Mouse (Mus musculus) left cerebral cortex, adult 9 months (tissue): ENCODE results near the gene Tmem127.
"Not testable (repeated sequence)": the region's sequence is repeated elsewhere in the genome, so short reads cannot be mapped to it uniquely, and the experiment has no call there.

Source experiments
- DNase-seq, 2 experiments: peaks; one replicate each; pipeline ENCODE4 v3.0.0; 2022; ENCODE audit warnings: low spot score in 2 of 2

Gene Tmem127

DNA sequence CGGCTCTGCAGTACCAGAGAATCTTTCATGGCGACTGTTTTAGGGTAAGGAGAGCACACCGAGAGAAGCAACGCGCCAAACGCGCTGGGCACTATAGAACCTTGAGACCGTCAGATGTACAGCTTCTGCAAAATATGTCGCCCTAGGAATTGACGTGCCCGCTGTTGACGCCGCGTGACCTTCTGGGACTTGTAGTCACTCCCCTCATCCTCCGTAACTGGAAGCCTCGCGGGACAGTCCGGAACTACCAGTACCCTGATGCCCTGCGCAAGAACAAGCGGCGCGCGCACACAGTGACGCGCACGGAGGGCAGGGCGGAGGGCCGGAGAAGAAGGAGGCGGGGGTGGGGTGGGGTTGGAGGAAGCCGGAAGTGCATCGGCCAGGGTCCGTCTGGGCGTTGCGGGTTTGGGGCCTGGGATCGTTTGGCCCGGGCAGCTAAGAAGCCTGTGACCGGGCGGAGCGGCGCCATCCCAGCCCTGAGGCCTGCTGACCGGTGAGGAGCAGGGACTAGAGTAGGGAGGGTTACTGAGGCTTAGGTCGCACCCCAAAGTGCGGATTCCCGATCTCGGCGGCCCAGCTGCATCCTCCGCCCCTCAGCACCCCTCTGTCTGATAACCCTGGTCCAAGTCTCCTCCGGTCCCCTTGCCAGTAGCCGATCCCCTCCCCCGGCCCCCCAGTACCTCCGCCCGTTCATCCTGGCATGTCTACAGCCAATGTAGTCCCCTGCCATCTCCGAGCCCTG, at the start of gene Tmem127, which contains the start of gene Ciao1:
Gene Tmem127, plus strand, starts transcription at position 317 of the 742 bp plus-strand sequence.
Gene Ciao1, minus strand, starts transcription at position 225 of the 742 bp plus-strand sequence.
- peak; percentile 95 to 98 for DNase-seq

DNA sequence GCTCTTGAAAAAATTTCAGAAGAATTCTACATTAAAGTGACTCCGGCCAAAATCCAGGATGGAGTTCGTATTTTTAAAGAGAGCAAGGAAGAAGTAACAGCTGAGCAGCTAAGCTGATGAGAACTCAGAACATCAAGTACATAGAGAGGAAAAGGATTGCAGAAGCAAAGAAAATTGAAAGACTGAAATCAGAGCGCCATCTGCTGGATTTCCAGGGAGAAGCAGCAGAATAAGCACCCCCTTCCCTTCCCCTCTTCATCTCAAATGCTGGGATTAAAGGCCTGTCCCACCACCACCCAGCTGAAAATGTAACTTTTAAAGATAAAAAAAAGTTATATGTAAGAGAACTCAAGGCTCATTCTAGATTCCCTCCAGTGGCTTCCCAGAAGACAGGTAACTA, 42.8 kb upstream of the Tmem127 start:
- DNase-seq: peak in 1 of 2 experiments; percentile 63

DNA sequence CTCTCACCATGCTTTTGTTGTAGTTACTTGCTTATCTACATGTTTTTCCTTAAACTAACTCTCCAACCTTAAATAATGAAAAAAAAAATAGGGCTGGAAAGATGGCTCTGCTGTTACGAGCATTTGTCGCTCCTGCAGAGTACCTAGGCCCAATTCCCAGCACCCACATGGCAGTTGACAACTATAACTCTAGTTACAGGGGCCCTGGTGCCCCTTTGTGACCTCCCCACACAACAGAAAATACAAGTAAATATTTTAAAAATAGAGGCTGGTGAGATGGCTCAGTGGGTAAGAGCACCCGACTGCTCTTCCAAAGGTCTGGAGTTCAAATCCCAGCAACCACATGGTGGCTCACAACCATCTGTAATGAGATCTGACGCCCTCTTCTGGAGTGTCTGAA, 41.8 kb upstream of the Tmem127 start:
- DNase-seq: not testable (repeated sequence)

DNA sequence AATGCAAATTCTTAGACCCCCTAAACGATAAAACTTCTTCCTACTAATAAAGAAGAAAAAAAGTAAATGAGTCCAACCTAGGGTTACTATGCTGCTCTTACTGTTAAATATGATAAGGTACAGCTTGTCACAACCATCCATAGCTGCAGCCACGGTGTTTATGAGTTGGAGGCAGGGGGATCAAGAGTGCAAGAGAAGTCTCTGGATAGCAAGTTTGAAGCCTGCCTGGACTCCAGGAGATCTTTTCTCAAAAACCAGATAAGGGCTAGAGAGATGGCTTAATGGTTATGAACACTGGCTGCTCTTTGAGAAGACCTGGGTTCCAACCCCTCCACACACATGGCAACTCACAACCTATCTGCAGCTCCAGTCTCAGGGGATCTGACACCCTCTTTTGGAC, 40.8 kb upstream of the Tmem127 start:
- DNase-seq: no peak

DNA sequence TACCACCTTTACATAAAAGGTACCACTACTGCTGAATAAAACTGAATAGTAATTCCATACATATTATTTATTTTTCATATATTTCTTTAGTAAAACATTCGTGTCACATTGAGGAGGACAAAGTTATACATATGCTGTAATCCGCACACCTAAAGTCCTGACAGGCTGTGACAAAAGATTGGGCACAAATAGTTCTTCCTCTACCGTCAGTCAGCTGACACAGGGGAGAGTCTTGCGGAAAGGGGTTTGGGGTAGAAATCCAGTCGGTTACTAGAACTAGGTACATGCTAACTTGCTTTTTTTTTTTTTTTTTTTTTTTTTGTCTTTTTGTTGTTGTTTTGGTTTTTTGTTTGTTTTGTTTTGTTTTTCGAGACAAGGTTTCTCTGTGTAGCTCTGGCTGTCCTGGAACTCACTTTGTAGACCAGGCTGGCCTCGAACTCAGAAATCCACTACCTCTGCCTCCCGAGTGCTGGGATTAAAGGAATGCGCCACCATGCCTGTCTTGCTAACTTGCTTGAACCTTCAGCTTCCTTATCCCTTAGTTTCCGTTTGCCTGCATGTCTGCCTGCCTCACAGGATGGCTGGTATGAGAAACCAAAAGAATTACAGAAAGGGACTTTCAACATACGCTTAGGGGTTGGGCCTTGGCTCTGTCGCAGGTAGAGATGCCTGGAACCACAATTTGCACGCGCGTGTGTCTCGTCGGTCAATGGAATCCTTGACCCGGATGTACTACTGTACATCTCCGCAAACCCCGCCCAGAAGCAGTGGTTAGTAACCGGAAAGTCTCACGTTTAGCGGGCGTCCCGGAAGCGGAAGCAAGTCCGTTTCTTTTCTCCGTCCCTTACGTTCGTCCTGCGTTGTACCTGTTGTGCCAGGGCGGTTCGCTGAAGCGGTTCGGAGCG, 39.9 kb upstream of the Tmem127 start, which contains the start of the genes 1810024B03Rik and Snrnp200:
Gene 1810024B03Rik, minus strand, starts transcription at position 734 of the 905 bp plus-strand sequence.
Gene Snrnp200, plus strand, starts transcription at position 840 of the 905 bp plus-strand sequence.
- peak; percentile 90 to 96 for DNase-seq

DNA sequence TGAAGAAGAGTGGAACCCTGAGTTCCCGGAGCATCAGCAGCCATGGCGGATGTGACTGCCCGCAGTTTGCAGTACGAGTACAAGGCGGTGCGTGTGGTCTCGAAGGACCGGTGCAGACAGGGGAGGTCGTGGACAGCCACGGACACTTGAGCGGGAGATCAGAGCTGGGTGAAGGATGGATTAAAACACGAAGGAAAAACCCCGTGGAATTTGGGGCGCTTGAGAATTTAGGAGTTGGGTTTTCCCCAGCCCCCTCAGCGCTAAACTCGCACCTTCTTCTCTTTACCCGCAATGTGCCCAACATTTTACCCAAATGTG, 39.3 kb upstream of the Tmem127 start:
- DNase-seq: no peak

DNA sequence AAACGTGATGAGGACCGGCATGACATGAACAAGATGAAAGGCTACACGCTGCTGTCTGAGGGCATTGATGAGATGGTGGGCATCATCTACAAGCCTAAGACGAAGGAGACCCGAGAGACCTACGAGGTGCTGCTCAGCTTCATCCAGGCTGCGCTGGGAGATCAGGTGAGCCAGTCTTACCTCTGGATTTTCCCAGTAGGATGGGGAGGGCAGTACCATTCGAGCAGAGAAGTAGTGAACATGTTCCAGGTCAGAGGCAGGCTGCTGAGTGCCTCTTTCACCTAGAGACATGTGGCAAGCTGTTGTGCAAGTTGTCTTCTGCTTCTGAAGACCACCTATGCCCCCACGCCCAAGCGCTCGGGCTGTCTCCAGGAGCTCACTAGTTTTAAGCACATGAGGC, 37.0 kb upstream of the Tmem127 start:
- DNase-seq: no peak

DNA sequence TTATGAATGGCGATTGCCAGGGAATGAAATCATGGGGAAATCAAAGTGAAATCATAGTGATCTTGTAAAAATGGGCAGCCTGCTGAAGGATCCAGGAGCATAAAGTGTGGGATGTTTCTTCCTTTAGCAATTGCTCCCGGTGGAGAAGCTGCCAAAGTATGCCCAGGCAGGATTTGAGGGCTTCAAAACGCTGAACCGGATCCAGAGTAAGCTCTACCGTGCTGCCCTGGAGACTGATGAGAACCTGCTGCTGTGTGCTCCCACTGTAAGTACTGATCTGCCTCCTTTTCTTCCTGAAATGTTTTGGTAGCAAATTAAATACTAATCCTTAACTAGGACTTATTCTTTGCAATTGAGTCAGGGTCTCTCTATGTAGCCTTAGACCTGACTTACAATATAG, 30.0 kb upstream of the Tmem127 start:
- no peak for DNase-seq

DNA sequence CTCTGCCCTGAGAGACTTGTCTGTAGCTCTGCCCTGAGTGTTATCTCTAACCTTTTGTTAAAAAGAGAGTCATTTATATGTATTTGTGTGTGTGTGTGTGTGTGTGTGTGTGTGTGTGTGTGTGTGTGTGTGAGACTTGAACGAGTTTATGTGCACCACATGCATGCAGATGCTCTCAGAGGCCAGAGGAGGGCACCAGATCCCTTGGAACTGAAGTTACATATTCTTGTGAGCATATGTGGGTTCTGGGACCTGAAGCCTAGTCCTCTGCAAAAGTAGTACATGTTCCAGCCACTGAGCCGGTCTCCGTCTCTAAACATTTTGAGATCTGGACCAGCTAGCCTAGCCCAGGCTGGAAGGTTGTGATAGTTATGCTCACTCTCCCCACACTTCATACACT, 22.4 kb upstream of the Tmem127 start:
- no peak for DNase-seq

DNA sequence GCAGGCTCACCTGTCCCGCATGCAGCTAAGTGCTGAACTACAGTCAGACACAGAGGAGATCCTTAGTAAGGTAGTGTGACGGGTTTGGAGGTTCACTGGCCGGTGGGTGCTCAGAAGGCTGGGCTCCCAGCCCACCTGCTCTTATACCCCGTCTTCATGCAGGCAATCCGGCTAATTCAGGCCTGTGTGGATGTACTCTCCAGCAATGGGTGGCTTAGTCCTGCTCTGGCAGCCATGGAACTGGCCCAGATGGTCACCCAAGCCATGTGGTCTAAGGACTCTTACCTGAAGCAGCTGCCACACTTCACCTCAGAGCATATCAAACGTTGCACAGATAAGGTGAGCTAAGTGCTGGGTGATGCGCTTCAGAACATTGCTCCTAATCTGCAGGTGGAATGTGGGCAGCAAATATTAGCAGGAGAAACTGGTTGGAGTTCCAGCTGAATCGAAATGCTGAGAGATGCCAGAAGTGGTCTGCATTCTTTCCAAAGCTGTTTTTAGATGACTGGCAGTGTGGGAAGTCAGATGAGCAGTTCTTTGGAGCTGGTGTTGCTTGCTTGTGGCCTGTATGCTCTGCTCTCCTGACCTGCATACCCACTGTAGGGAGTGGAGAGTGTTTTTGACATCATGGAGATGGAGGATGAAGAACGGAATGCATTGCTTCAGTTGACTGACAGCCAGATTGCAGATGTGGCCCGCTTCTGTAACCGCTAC, 9.7 kb upstream of the Tmem127 start:
- no peak for DNase-seq

DNA sequence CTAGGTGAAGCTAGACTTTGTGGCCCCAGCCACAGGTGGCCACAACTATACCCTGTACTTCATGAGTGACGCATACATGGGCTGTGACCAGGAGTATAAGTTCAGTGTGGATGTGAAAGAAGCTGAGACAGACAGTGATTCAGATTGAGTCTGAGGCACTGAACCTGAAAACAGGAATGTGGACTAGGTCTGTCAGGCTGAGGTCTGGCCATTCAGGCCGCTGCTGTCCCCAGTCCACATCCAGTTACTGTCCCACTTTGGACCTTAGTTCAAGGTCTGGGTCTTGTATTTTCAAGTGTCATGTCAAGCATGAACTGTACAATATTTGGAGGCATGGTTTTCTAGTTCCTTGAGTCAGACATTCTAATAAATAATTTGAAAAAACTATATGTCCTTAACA, 7.6 kb upstream of the Tmem127 start:
- no peak for DNase-seq

DNA sequence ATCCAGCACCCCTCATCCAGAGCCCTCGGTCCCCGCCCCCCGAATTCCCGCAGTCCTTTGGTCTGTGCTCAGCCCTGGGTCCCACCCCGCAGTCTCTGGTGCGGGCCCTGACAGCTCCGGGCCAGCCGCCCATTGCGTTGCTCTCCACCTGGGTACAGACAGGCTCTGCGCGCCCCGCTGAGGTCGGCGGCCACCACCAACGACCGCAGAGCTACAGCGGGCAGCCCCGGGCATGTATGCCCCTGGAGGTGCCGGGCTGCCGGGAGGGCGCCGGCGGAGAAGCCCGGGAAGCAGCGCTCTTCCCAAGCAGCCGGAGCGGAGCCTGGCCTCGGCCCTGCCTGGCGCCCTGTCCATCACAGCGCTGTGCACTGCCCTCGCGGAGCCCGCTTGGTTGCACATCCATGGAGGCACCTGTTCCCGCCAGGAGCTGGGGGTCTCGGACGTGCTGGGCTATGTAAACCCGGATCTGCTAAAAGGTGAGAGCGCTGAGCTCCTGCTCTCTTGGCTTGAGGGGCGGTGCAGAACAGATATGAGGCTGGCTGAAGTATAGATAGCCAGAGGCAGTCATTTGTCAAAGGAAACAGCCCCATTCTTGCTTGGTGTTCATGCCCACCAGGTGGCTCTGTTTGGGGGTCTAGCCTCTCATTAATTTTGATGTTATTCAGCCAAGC, 761 bp downstream of the Tmem127 start:
- peak in 1 of 2 experiments; percentile 39 for DNase-seq

DNA sequence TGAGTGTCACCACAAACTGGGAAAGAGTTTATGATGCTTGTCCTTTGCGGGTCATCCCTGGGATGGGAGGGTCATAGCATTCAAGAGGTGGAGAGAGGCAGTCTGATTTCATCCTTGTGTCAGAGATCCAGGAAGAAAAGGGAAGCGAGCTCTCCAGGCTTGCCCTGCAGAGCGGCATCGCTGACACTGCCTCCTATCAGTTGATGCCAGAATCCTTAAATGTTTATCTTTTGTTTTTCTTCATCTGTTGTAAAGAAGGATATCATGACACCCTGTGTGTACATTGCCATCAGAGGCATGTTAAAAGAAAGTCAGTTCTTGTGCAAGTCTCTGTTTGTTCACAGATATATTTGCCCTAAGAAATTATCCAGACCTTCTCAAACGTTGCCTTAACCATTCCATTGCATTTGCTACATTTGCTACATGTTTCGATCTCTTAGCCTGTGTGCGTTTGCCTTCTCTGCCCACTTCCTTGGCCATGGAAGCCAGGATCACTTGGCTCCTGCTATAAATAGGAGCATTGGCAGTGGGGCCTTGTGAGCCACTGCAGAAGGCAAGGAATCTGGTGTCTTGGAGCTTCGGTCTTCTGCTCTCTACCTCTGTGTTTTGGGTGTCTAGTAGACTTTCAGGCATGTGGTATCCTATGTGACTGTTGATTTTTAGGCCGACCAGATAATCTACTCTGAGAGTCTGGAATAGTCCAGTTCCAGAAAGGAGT, 2.7 kb downstream of the Tmem127 start:
- DNase-seq: no peak

DNA sequence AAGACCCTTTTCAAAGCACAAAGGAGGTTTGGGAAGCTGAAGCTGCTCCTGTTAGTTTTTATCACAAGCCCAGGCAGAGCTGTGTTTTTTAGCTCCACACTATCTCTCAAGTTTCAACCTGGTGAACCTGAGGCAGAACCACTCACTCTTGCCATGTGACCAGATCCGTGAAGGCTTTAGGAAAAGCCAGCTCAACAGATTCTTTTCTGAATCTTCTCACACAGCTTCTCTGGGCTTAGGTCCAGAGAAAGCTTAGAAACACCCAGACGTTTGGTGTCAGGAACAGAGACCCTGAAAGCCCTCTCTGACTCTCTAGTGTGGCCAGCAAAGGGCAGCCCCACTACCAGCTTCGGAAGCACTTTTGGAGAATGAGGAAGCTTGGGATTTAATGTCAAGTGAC, 3.7 kb downstream of the Tmem127 start:
- DNase-seq: no peak

DNA sequence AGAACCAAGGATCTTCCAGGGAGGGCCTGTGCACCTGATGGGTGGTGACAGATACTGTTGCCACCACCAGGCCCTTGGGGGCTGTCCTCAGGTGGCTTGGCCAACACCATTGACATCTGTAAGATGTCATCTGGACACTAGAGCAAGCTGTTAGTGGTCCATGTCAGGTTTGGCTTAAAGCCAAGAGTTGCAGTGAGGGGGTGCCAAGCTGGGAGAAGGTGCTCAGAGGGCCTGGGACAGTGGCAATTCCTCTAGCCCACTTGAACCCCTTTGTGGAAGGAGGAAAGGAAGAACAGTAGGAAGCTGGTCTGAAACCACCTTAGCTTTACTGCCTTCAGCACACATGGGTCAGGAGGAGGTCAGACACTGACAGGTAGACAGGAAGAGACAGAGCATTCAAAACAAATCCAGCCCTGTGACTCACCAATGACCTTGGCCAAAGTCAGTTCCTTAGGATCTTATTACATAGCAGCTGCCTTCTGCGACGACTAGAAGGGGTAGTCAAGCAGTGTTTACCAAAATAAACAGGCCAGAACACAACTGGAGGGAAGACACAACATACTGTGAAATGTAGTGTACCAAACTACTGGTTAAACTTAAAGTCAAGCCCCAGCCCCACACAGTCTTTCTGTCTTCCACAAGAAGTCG, 4.3 kb downstream of the Tmem127 start:
- no peak for DNase-seq

DNA sequence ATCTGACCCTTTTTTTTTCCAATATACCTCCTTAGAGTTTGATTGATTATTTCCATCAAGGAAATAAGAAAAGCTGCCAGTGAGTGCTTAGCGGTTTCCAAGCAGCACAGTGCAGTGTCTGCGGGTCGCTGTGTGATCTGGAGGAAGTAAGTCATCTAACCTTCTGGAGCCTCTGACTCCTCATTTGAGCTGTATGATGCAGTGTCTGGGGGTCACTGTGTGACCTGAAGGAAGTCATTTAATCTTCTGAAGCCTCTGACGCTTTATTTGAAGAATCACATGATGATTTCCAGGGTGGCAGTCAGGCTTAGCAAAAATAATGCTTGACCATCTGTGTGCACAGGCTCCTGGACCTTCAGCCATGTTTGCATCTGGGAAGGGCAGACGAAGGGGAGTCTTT, 5.1 kb downstream of the Tmem127 start:
- DNase-seq: no peak

DNA sequence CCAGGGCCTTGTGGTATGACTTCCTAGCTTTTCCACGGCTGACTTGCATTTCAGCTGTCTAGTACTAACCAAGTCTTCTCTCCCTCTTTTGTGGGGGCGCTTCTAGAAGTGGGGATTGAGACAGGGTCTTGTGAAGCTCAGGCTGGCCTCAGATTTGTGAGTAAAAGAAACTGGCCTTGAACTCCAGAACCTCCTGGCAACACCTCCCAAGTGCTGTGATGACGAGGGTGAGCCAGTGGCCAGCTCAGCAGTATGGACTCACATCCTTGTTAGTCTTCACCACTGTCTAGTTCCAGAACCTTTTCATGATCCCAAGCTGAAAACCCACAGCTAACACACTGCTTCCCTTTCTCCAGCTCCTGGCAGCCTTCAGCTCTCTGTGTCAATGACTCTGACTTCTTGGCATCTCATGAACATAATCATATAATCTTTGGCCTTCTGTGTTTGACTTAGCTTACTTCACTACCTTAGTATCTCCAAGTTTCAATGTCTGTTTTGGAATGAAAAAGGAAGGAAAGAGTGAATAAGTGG, 7.0 kb downstream of the Tmem127 start:
- no peak for DNase-seq

DNA sequence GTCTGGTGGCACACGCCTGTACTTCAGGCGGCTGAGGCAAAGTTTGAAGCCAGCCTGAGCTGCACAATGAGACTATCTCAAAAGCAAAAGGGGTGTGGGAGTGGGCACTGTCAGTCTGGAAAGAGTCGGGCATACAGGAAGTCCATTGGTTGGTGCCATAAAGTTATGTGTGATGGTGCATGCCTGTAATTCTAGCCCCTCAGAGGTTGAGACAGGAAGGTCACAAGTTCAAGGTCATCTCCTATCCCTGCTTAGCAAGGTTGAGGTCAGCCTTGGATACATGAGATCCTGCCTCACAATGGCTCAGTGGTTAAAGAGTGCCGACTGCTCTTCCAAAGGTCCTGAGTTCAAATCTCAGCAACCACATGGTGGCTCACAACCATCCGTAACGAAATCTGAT, 7.6 kb downstream of the Tmem127 start:
- DNase-seq: no peak

DNA sequence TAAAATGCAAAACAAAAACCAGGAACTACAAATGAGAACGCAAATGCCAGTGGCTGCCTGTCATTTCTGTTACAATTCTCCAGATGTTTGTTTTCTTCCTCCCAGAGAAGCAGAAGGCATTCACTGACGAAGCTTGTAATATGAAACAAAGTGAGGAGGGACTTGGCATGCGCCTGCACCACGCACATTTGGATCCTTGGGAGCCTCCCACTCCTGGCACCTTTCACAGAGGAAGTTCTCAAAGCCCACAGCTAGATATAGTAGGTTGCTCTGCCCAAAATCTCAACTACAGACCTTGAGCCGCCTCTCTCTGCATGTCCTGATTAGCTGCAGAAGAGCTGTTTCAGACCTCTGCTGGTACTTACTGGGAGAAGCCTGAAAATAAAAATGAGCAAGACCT, 11.6 kb downstream of the Tmem127 start:
- no peak for DNase-seq

DNA sequence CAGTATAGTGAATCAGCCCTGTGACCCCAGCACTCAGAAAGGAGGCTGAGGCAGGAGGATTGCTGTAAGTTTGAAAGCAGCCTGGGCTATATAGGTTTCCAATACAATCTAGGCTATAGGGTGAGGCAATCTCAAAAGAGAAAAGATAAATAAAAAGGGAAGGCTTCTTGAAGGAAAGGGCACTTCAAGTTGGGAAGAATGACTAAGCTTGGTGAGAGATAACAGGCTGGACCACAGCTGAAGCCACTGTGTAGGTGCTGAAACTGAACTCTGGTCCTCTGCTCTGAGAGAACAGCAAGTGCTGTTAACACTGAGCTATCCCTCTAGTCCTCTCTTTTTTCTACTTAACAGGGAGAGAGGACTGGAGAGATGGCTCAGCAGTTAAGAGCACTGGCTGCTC, 14.8 kb downstream of the Tmem127 start:
- no peak for DNase-seq
